Mouse (Mus musculus): Measurements from ENCODE around the gene Ppp1cb.

DNA sequence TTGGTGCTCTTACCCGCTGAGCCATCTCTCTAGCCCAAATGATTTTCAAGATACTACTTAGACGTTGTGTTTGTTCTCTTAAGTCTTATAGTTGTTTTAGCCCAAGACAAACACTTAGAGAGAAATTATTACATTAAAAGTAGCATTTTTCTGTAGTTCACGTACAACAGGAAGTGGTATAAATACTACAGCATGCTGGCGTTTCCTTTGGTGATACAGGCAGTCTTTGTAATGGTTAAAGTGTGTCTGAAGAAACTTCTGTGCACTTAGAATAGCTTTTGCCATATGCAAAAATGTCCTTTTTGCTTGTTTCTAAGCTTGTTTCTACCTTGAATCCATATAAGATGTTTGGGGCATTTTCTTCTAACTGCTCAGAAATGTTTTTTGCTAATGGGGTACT is 20.3 kb downstream of the Ppp1cb start:
- no peak for TF ChIP-seq CTCF (IDR thresholded peaks at IDR 0.05; ENCODE audit: control insufficient read depth, insufficient read depth, low read length)
- TF ChIP-seq POLR2A (IDR thresholded peaks at IDR 0.05; ENCODE audit: borderline replicate concordance, control insufficient read depth, low read depth, low read length) = no peak

Measured in bone marrow, adult 2 months (tissue).